Mouse (Mus musculus): ENCODE results near the gene Ssx2ip.

The Ssx2ip gene

DNA sequence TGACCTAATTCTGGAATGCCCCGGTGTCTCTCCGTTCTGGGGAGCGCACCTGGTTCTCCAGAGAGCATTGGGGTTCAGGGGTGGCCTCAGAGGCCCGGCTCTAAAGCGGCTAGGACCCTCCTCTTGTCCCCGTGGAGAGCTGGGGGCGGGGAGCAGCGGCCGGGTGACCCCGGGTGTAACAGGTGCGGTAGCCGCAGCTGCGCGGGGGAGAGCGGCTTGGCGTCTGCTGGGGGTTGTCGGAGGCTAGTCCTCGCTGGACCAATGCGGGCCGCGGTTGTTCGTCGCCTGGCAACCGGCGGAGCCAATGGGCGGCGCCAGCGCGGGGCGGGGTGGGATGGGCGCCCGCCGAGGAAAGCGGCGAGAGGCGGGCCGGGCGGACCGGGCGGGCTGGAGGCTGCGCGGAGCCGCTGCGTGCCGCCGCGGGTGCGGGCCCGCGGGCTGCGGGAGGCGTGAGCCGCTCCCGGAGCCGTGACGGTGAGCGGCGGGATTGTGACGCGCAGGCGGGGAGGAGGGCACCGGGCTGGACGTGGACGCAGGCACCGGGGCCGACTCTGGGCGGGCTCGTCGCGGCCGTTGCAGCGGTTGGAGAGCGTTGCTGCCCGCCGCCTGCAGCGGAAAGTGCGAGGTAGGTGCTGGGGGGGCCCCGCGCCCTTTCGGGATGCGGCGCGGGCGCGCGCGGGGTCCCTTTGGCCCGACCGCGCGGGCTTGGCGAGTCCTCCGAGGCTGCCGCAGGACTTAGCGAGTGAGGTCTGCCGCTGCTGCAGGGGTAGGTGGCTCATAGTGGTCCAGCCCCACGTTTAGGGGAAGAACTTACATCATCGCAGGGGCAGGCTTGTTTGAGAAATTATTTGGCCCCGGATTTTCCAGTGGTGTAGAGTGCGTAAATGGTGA is at the start of gene Ssx2ip:
Gene Ssx2ip (plus strand): TSS at position 332 of the 891 bp plus-strand sequence.
- no peak for TF ChIP-seq GATA4 (IDR thresholded peaks at IDR 0.05; ENCODE audit: insufficient replicate concordance, low read length)

DNA sequence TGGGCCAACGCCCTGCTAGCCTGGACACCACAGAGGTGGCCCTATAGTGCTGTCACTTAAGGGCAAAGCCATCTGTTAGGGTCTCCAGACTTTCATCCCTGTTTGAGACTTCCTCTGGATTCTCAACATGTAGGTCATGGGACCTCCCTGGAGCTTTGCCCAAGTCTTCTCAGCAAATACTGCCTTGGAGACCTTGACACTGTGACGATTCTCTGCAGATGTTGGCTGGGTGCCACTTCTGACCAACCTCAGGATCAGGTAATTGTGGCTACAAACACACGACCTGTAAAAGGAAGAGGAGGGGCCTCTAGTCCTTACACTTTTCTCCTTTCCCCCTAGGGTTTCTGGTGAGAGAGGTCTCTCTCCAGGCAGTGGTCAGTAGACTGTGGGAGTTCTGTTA is 49.3 kb upstream of the Ssx2ip start:
- TF ChIP-seq GATA4 (IDR thresholded peaks at IDR 0.05; ENCODE audit: insufficient replicate concordance, low read length): no peak

DNA sequence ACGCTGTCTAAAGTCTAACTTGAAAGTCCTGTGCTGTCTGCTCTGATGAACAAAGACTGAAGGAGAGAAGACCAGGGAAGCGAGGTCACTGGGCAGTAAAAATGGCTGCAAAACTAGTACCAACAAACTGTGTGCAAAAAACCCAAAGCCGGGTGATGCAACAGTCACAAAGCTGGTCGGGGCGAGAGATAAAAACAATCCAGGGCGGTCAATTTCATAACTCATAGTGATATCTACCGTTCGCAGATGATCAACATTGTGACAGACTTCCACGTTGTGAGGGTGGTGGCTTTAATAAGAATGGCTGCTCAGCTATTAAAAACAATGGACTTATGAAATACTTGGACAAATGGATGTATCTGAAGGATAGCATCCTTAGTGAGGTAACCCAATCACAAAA is 39.0 kb upstream of the Ssx2ip start:
- TF ChIP-seq GATA4 (IDR thresholded peaks at IDR 0.05; ENCODE audit: insufficient replicate concordance, low read length): no peak

DNA sequence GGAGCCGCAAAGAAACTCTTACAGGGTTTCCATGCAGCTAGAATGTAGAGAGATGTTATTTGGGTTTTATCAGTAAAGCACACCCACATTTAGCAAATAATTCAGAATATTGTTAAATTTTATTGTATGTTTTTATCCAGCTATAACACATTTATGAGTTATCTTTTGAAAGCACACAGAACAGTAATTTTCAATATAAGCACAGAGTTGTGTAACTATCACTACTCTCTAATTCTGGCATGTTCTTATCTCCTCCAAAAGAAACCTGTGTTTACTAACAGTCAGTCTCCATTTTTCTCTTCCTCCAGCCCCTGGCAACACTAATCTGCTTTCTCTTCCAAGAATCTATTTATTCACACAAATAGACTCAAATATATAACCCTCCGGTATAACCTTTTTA is 37.4 kb upstream of the Ssx2ip start:
- TF ChIP-seq GATA4 (IDR thresholded peaks at IDR 0.05; ENCODE audit: insufficient replicate concordance, low read length): no peak

DNA sequence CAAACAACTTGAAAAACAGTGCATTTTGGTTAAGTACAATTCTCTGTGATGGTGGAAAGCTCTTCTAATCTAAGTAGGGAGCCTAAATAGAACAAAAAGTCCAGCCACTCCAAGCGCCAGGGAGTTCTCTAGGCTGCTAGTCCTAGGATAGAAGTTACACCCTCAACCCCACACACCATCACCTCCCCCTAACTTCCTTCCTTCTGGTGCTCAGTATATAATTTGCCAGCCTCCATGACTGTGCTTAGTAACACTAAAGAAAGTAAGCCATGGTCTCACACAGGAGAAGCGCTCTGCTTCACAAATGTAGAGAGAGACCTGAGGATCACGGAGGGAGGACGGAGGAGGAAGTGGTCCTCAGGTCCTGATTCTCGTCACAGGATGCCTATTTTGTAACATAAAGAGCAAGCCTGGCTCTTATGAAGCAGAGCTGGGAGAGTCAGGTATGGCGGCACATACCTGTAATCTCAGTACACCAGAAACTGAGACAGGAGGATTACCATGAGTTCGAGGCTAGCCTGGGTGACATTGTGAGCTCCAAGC is 33.8 kb upstream of the Ssx2ip start:
- TF ChIP-seq GATA4 (IDR thresholded peaks at IDR 0.05; ENCODE audit: insufficient replicate concordance, low read length): no peak

DNA sequence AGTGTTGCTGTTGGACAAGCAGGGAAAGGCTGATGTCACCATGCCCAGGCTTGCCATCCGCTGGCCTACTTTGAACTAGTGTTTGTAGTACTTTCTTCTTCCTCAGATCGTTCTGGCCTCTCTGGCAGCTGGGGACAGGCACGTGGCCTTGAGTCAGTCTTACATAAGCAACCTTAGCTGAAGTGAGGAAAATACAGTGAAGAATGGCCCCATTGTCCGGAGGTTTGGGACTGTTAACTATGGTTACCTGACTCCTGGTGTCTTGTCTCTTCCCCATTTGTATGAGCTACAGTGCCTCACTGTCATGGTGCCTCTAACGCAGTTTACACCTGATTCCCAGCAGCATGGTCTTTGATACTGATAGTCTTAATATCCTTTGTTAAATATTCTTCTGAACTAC is 33.2 kb upstream of the Ssx2ip start:
- TF ChIP-seq GATA4 (IDR thresholded peaks at IDR 0.05; ENCODE audit: insufficient replicate concordance, low read length): no peak

DNA sequence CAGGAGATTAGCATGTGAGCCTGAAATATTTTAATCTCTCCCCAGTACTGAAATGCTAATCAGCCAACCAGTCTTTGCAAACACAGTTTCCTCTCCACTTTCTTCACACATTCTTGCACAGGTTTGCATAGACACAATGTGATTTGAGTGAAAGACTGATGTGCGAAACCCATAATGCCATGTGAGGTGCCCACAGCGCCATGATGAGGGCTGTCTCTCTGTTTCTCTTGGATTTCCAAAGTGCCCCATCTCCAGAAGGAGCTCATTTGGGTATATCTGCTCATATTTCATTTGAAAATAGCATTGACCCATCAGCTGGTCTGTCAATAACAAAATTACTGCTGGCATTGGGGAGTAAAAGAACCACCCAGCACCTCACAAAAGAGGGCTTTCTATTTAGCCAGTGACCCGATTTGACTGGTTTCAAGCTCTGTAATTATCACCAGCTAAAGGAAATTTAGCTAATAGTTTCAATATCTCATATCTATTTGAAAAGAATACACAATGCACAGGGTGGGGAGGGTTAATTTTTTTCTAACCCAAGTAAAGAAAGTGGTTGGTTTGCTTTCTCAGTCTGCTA is 29.8 kb upstream of the Ssx2ip start:
- no peak for TF ChIP-seq GATA4 (IDR thresholded peaks at IDR 0.05; ENCODE audit: insufficient replicate concordance, low read length)

DNA sequence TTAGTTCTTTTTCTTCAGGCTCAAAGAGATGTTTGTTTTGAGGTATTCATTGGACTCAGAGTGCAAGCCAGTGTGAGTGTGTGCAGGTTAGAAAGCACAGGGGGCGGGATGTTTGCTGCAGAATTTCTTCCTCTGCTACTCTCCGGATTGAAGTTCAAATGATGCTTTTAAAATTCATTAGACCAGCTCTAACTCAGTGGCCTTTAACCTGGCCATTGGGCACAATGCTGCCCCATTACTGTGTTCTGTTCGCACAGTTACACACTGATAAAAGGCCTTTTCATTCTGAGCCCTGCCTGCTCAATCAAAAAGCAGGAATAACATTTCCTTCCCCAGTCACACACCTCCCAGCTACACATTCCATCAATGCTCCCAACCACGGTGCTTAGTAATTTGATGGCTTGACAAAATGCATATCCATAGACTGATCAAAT is 29.2 kb upstream of the Ssx2ip start:
- TF ChIP-seq GATA4 (IDR thresholded peaks at IDR 0.05; ENCODE audit: insufficient replicate concordance, low read length): no peak

DNA sequence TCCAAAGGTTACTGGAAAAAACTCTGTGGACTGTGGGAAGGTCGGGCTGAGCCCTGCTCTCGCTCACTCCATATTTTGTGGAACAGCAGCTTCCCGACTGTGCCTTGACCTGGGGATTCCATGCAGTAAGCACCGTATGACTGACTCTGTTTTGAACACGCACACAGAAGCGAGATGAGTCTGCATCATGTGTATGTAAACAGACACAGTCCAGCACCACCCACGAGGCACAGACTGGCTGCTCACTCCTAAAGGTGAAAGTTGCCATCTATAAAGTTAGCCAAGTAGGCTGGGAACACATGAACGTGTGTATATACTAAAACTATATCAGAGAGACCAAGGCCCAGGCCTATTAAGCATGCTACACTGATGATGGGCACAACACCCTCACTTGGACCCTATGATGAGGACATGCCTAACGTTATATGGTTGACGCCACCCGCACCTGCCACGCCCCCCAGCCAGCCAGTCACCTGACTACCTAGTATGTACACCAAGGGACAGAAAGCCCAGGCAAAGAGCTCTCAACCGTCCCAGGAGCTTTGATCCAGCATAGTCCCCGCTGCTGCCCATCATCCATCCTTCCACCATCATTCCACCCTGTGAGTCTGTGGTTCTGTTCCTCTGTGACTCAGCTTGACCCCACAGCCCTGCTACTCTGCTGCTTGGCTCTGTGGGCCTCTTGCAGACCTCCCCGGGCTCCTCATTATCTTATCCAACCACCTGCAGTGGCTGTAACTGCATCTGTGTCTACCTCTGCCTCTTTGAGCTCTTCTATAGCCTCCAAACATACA is 27.9 kb upstream of the Ssx2ip start:
- TF ChIP-seq GATA4 (IDR thresholded peaks at IDR 0.05; ENCODE audit: insufficient replicate concordance, low read length): no peak

DNA sequence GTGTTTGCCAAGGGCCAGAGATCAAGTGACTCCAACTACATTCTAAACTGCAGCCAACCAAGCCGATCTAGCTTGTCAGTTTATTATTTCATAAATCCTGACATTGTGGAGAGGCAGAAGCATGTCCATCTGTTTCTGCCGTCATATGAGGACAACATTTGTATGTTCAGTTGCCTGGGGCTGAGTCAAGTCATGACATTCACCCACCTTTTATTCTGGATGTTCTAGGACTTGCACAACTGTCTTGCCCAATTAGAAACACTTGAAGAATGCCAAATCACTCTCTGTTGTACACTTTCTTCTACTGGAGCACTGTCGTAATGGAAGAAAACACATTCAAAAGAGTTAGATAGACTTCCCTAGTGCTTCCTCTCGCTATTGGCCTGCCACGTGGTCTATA is 27.2 kb upstream of the Ssx2ip start:
- TF ChIP-seq GATA4 (IDR thresholded peaks at IDR 0.05; ENCODE audit: insufficient replicate concordance, low read length): no peak

DNA sequence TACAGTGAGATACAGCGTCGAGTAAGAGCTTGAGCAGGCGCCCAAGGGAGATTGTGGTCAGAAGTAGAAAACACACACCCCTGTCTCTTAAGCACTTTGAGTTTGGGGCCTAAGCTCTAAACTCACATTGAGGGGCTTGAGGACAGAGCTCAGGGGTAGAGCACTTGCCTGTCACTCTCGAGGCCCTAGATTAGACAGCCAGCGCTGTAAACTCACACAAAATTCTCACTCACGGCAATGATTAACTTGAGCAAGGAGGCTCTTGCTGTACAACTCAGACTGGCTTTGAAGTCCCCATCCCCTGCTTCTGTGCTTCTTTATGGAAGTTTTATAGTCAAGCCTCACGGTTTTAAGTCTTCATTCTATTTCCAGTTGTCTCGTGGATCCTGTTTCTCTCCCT is 25.7 kb upstream of the Ssx2ip start:
- no peak for TF ChIP-seq GATA4 (IDR thresholded peaks at IDR 0.05; ENCODE audit: insufficient replicate concordance, low read length)

DNA sequence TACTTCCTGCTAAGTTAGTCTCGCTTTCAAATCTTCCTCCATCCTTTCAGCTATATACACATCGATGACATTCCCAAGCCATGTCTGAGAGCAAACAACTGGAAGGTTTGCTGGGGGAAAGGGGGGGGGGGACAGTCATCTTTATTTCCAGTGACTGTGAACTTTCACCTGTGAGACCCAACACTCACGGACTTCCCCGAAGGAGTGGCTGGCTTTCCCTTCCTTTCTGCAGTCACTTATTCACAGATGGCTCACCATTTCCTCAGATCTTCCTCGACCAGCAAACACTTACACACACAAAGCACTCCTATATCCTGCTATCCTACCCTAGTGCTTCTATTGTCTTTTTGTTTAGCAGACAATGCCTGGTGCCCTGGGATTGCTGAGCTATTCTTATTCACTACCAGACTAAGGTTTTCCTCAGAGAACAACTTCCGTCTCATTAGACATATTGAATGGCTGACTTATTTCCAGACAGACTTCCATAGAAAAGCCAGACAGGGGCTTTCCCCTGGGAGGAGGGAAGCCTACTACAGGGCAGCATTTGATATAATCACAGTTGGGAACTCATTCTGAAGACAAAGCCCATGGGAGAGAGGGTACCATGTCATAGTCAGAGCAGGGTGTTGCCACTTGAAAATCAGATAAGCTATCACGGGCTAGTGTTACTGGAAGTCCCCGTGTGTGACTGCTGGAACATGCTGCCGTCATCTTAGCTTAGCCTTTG is 24.5 kb upstream of the Ssx2ip start:
- no peak for TF ChIP-seq GATA4 (IDR thresholded peaks at IDR 0.05; ENCODE audit: insufficient replicate concordance, low read length)

DNA sequence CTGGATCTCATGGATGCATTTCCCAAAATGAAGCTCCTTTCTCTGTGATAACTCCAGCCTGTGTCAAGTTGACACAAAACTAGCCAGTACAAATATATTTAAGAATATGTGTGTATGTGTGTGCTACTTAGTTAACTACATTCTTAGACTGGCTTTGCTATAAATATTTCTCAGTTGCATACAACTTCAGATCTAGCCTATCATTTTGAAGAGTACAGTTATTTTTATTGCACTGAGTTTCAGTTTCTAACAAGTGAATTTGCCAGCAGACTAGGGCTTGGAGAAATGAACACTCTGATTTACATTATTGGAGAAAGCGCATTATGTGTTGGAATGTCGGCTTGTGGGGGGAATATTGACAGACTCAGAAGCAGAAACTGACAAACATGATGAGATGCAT is 23.6 kb upstream of the Ssx2ip start:
- TF ChIP-seq GATA4 (IDR thresholded peaks at IDR 0.05; ENCODE audit: insufficient replicate concordance, low read length): no peak

DNA sequence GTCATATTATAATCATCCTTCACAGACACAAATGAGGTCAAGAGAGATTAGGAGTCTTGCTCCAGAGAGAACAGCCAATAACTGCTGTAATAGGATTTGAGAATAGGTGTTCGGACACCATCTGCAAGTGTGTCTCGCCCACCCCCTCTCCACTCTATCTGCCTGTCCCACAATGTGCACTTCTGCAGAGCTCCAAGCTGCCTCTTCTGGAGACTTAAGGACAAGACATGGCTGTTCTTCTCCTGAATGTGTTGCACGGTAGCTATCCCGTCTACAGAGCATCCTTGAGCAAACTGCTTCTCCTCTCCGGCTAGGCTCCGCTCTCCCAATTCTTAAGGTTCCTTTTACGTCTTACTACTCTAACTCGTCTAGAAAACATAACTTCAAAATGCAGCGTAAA is 23.0 kb upstream of the Ssx2ip start:
- no peak for TF ChIP-seq GATA4 (IDR thresholded peaks at IDR 0.05; ENCODE audit: insufficient replicate concordance, low read length)

DNA sequence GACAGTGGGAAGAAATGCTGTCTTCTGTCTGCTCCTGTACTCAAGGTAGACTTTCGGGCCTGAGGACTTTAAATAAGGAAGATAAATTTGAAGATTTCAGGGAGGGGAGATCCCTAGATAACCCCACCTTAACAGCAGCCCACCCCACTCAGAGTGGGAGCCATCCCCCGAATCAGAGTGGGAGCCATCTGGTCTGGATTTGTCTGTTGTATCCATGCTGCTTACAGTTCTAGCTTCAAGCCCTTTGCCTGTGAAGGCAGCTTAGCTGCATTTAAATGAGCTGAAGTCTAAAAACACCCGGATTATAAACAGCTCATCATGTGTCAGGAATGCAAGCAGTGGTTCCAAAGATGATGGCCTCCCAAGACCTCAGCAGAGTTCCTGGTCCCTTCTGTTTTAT is 17.6 kb upstream of the Ssx2ip start:
- no peak for TF ChIP-seq GATA4 (IDR thresholded peaks at IDR 0.05; ENCODE audit: insufficient replicate concordance, low read length)

All from liver, adult (tissue).